Mouse (Mus musculus): ENCODE measurements around the gene Cavin3. TPM values are rescaled to one million over a fixed set of nuclear protein-coding genes. Genes with fewer than 3 reads are reported as not detected.
"Not testable (repeated sequence)": the region's sequence is repeated elsewhere in the genome, so short reads cannot be mapped to it uniquely, and the experiment has no call there.

Cavin3 gene
- total and polyA plus RNA-seq, 2 experiments from 2014 or later = 33.5 to 34.6 TPM

DNA sequence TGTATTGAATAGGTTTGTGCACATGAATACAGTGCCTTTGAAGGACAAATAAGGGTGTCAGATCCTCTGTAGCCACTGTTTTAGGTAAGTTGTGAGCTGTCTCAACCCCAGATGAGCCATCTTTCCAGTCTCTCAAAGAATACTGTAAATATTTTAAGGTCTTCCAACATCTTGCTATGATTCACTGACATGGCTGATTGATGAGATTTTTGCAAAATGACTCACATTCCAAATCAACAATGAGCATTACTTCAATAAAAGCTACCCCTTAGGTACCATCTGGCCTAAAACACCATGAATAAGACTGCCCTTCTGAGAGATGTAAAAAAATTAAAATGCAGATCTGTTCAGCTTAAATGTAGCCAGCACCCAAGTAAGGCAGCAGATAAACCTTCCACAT, 23.6 kb downstream of the Cavin3 start:
- no peak overlapping the region for H3K9ac ChIP-seq (replicated peaks; ENCODE audit: low read length, poor library complexity, severe bottlenecking)
- no peaks in the 10 kb centered on the region for H3K4me1 ChIP-seq (ENCODE audit: insufficient read depth, low read length)
- no peaks in the 10 kb centered on the region for H3K9me3 ChIP-seq (ENCODE audit: low read length)
- TF ChIP-seq CTCF (IDR thresholded peaks at IDR 0.05) = no peak
- no peak overlapping the region for H3K4me2 ChIP-seq (ENCODE audit: low read depth, low read length, poor library complexity, severe bottlenecking)
- ATAC-seq (ENCODE audit: low FRiP score) (no peak), DNase-seq (ENCODE audit: low spot score) (no peak)
- H3K36me3 ChIP-seq (ENCODE audit: insufficient read depth, low read length) = no peaks in the 10 kb centered on the region
- H3K4me3 ChIP-seq (ENCODE audit: low read depth, low read length) = no peak overlapping the region
- no peaks in the 10 kb centered on the region for H3K27me3 ChIP-seq (ENCODE audit: insufficient read depth, low read length)
- H3K27ac ChIP-seq (ENCODE audit: low read depth, low read length) = no peak overlapping the region

DNA sequence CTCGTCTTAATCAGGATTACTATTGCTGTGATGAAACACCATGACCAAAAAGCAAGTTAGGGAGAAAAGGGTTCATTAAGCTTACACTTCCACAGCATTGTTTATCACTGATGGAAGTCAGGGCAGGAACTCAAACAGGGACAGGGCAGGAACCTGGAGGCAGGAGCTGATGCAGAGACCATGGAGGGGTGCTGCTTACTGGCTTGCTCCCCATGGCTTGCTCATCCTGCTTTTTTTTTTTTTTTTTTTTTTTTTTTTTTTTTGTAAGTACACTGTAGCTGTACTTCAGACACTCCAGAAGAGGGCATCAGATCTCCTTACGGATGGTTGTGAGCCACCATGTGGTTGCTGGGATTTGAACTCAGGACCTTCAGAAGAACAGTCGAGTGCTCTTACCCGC, 28.8 kb downstream of the Cavin3 start:
- not testable (repeated sequence) for ATAC-seq (ENCODE audit: low FRiP score); H3K36me3 ChIP-seq (ENCODE audit: insufficient read depth, low read length); H3K9me3 ChIP-seq (ENCODE audit: low read length); H3K9ac ChIP-seq (replicated peaks; ENCODE audit: low read length, poor library complexity, severe bottlenecking); H3K4me2 ChIP-seq (ENCODE audit: low read depth, low read length, poor library complexity, severe bottlenecking); H3K27me3 ChIP-seq (ENCODE audit: insufficient read depth, low read length); H3K4me1 ChIP-seq (ENCODE audit: insufficient read depth, low read length); DNase-seq (ENCODE audit: low spot score); H3K4me3 ChIP-seq (ENCODE audit: low read depth, low read length); H3K27ac ChIP-seq (ENCODE audit: low read depth, low read length)
- 89% methylated on average over 4 of the region's 4 CpGs for WGBS

DNA sequence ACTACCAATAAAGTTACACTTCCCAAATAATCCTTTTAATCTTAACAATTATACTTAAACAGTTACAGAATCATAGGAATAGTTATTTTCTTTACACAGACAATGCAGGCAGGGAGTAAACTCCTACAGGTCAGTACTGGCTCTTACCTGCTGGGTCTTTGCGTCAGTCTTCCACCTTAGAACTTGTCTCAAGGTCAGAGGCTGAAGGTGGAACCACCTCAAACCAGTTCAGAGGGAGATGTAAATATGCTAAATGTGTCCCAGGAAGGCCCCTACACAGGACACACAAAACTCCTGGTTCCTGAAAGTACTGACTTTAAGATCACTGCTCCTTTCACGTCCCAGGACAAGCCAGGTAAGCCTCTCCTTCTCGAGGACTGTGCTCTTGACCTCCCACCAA, 37.0 kb downstream of the Cavin3 start:
- 85% methylated on average over 3 of the region's 3 CpGs for WGBS
- Histone ChIP-seq H3K4me2 (ENCODE audit: low read depth, low read length, poor library complexity, severe bottlenecking) (no peak overlapping the region), H3K9ac (replicated peaks; ENCODE audit: low read length, poor library complexity, severe bottlenecking) (no peak overlapping the region), H3K4me1 (ENCODE audit: insufficient read depth, low read length) (no peaks in the 10 kb centered on the region), H3K27ac (ENCODE audit: low read depth, low read length) (no peak overlapping the region), H3K9me3 (ENCODE audit: low read length) (no peaks in the 10 kb centered on the region), H3K27me3 (ENCODE audit: insufficient read depth, low read length) (no peaks in the 10 kb centered on the region), H3K36me3 (ENCODE audit: insufficient read depth, low read length) (no peaks in the 10 kb centered on the region), H3K4me3 (ENCODE audit: low read depth, low read length) (no peak overlapping the region)
- ATAC-seq (ENCODE audit: low FRiP score) = no peak
- no peak for TF ChIP-seq CTCF (IDR thresholded peaks at IDR 0.05)
- DNase-seq (ENCODE audit: low spot score) = no peak

DNA sequence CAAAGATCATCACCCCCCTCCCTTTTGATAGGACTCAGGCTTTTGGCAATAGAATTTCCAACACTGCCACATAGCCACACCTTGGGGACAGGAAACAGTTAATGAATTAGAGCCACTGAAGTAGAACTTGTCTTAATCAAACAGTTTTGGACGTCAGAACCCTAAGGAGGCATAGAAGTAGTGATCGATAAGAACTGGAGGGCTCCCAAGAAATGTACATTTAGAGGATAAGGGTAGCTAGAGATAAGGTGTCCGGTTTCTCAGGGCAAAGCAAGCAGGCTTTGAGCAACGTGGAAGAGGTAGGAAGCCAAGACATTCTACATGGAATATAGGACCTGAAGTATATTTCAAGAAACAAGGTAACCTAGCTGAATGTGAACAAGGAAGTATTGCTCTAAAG, 40.7 kb downstream of the Cavin3 start:
- DNase-seq (ENCODE audit: low spot score) (no peak), ATAC-seq (ENCODE audit: low FRiP score) (no peak)
- no peak overlapping the region for H3K4me3 ChIP-seq (ENCODE audit: low read depth, low read length)
- H3K9me3 ChIP-seq (ENCODE audit: low read length) = no peaks in the 10 kb centered on the region
- no peak overlapping the region for H3K27ac ChIP-seq (ENCODE audit: low read depth, low read length)
- WGBS = 67% methylated on average over 4 of the region's 4 CpGs
- TF ChIP-seq CTCF (IDR thresholded peaks at IDR 0.05) = no peak
- no peaks in the 10 kb centered on the region for H3K27me3 ChIP-seq (ENCODE audit: insufficient read depth, low read length)
- no peaks in the 10 kb centered on the region for H3K36me3 ChIP-seq (ENCODE audit: insufficient read depth, low read length)
- no peak overlapping the region for H3K4me2 ChIP-seq (ENCODE audit: low read depth, low read length, poor library complexity, severe bottlenecking)
- H3K4me1 ChIP-seq (ENCODE audit: insufficient read depth, low read length) = no peaks in the 10 kb centered on the region
- no peak overlapping the region for H3K9ac ChIP-seq (replicated peaks; ENCODE audit: low read length, poor library complexity, severe bottlenecking)

DNA sequence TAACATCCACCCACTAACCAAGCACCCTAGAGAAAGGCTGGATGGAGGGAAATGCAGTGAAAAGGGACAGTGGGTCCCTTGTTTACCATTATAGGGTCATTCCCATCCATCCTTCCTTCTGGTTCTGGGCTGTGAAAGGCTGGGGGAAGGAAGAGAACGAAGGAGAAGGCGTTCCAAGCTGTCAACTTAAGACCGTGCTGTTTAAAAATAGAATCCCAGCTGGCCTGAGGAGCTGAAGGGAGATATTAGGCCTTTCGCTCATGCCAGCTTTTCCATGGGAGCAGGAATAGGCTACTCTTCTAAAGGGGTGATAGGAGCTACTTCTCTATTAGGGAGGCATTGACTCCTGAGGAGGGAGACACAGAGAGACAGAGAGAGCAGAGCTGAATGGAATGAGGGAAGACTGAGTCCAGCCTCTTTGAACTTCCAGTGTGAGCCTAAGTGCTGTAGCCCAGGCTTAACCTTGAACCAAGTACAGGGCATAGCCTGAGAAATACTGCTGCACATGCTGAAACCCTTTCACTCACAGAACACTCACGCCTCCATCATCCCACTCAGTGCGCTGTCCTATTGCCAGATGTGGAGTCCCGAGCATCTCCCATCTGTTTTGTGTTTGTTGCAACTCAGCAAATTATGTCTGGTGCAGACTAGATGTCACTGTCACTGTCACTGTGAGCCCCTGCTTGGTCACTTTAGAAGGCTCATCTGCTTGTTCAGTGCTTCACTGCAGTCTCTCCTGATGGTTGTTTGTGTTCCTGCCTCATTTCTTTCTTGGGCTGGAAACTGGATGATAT, 43.9 kb downstream of the Cavin3 start:
- WGBS = 84% methylated on average over 7 of the region's 7 CpGs
- no peaks in the 10 kb centered on the region for H3K27me3 ChIP-seq (ENCODE audit: insufficient read depth, low read length)
- no peak for TF ChIP-seq CTCF (IDR thresholded peaks at IDR 0.05)
- DNase-seq (ENCODE audit: low spot score) = no peak
- ATAC-seq (ENCODE audit: low FRiP score) = no peak
- no peak overlapping the region for H3K4me2 ChIP-seq (ENCODE audit: low read depth, low read length, poor library complexity, severe bottlenecking)
- H3K36me3 ChIP-seq (ENCODE audit: insufficient read depth, low read length) = no peaks in the 10 kb centered on the region; the same call in 1 of the 2 replicates
- no peaks in the 10 kb centered on the region for H3K4me1 ChIP-seq (ENCODE audit: insufficient read depth, low read length)
- H3K9me3 ChIP-seq (ENCODE audit: low read length) = no peaks in the 10 kb centered on the region
- no peak overlapping the region for H3K9ac ChIP-seq (replicated peaks; ENCODE audit: low read length, poor library complexity, severe bottlenecking)
- no peak overlapping the region for H3K4me3 ChIP-seq (ENCODE audit: low read depth, low read length)
- no peak overlapping the region for H3K27ac ChIP-seq (ENCODE audit: low read depth, low read length)

DNA sequence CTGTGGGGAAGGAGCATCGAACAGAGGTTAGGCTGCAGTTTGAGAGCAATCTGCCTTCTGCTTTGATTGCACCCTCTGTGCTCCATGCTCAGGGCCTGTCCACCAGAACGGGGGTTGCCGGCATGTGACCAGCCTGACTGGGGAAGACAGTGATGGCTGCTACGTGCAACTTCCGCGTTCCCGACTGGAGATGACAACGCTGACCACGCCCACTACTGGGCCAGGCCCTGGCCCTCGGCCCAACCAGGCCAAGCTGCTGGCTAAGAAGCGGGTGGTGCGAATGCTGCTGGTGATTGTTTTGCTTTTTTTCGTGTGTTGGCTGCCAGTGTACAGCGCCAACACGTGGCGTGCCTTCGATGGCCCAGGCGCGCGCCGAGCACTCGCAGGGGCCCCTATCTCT, 47.3 kb downstream of the Cavin3 start:
- no peak overlapping the region for H3K4me2 ChIP-seq (ENCODE audit: low read depth, low read length, poor library complexity, severe bottlenecking)
- DNase-seq (ENCODE audit: low spot score) (no peak), ATAC-seq (ENCODE audit: low FRiP score) (no peak)
- H3K4me1 ChIP-seq (ENCODE audit: insufficient read depth, low read length) = no peaks in the 10 kb centered on the region
- H3K36me3 ChIP-seq (ENCODE audit: insufficient read depth, low read length) = no peaks in the 10 kb centered on the region; the same call in 1 of the 2 replicates
- no peak for TF ChIP-seq CTCF (IDR thresholded peaks at IDR 0.05)
- H3K9me3 ChIP-seq (ENCODE audit: low read length) = no peaks in the 10 kb centered on the region
- H3K27me3 ChIP-seq (ENCODE audit: insufficient read depth, low read length) = no peaks in the 10 kb centered on the region
- H3K4me3 ChIP-seq (ENCODE audit: low read depth, low read length) = no peak overlapping the region
- WGBS = 83% methylated on average over 22 of the region's 22 CpGs
- no peak overlapping the region for H3K9ac ChIP-seq (replicated peaks; ENCODE audit: low read length, poor library complexity, severe bottlenecking)
- no peak overlapping the region for H3K27ac ChIP-seq (ENCODE audit: low read depth, low read length)
